Mouse (Mus musculus) thymus, adult 18-20 months (tissue): ENCODE results near the gene Slc27a1.

ENCODE experiments used
- DNase-seq, 2 experiments: peaks; one replicate each; pipeline ENCODE4 v3.0.0; 2022; ENCODE audit warnings: mixed read lengths in 2 of 2

The Slc27a1 gene

GRCm38 (mm10) chr8:71558071-71558957 is 10.4 kb upstream of the Slc27a1 start, which contains the start of gene Tmem221:
Gene Tmem221, minus strand, starts transcription at chr8:71558871.
- DNase-seq: peak; percentile 66 to 75

GRCm38 (mm10) chr8:71558958-71559690 is 9.6 kb upstream of the Slc27a1 start:
- DNase-seq: peak; percentile 66 to 82

DNA sequence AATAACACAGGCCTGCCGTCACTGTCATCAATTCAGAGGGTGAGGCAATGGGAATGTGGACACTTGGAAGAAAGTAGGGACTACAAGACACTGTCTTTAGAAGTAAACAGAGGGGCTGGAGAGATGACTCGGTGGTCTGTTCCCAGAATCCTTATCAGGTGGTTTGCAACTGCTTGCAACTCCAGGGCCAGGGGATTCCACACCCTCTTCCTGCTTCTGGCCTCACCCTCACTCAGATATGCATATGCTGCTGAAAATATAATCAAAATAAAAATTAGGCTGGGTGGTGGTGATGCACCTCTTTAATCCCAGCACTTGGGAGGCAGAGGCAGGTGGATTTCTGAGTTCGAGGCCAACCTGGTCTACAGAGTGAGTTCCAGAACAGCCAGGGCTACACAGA is 8.6 kb upstream of the Slc27a1 start:
- DNase-seq: no peak

DNA sequence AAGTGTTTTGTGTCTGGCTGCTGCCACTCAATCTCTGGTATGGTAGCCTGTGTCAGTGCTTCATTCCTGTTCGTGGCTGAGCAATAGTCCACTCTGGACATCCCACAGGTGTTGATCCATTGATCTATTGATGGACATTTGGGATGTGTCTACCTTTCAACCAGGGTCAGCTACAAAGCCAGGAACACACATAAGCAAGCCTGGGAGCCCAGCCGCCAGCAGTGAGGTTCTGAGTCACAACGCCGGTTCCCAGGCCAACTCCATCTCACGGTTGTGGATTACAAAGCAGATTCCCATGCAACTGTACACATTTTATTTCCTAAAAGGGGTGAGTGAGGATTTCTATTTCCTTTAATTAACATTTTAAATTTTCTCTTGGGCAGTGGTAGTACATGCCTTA is 7.9 kb upstream of the Slc27a1 start:
- no peak for DNase-seq

DNA sequence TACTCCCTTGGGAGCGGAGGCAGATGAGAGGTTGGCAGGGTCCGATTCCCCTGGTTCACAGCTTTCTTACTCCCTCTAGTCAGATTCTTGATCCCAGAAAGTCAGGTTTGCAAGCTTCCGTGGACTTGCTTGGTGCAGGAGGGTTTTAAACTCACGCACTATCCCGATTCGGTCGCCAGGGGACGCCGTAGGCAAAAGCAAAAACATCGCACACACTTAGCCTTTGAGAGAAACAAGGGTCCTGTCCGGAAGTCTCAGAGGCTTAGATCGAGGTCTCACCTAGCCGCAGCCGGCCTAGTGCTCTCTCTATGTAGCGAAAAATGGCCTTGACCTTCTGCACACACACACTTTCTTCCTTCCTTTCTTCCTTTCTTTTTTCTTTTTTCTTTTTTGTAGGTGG is 7.3 kb upstream of the Slc27a1 start:
- no peak for DNase-seq

GRCm38 (mm10) chr8:71562751-71563150 is 5.9 kb upstream of the Slc27a1 start:
- peak; percentile 62 to 69 for DNase-seq

- no peak for DNase-seq
Measured at GRCm38 (mm10) chr8:71563992-71564391, 4.7 kb upstream of the Slc27a1 start.

GRCm38 (mm10) chr8:71566501-71566900 is 2.2 kb upstream of the Slc27a1 start, which contains the start of gene Nxnl1:
Gene Nxnl1, minus strand, starts transcription at chr8:71566601.
- no peak for DNase-seq

DNA sequence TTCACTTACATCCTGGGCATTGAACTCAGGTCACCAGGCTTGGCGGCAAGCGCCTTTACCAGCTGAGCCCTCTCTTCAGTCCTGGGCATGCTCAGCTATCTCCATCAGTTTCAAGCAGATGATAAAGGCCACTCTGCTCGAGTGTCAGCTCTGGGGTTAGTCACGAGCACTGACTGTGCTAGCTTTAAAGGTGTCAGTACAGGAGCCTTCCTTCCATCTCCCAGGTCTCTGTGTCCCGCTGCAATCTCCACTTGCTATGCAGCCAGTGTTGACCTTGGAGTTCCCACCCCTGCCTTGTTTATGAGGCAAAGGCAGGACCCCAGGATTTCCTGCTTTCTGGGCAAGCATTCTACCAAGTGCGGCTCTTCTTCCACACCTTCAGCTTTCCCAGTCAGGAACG is 1.1 kb upstream of the Slc27a1 start:
- no peak for DNase-seq

GRCm38 (mm10) chr8:71568941-71569340 is 259 bp downstream of the Slc27a1 start:
- no peak for DNase-seq

DNA sequence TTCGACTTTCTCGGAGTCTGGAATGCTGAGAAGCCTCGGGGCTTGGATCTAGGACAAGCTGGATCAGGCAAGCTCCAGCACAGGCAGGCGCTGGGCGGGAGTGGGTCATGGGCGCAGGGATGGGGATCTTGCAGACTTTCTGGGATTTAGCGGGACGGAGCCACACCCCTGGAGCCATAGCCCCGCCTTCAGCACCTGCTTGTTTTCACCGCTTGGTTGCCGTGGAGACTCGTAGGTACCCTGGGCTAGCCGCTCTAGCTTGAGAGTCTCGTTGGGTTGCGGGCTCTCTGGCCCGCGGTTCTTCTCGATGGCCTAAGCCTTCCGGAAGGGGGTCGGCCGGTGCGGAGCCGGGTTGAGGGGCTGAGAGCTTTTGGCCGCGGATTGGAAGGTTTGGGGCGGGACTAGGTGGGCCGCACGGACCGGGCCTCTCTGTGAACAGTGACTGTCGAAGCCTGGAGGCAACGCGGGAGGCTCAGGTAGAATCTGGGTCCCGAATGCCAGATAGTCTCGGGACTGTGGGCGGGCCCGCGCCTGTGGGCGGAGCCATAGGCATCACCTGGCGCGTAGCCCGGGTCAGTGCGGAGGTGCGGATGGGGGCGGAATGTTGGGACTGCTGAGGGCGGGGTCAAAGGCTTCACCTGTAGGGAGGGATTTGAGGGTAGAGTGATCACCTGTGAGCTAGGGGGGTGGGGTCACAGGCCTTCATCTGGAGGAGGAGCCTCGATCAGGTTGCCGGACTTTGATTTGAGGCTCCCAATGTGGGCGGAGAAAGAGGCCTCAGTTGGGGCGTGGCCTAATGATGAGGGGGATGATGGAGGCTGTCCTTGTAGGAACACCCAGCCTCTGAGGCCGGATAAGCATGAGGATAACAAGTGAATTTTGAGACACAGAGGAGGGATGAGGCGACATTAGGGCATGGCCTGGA is 946 bp downstream of the Slc27a1 start:
- DNase-seq: peak; percentile 49 to 74

GRCm38 (mm10) chr8:71570291-71570954 is 1.7 kb downstream of the Slc27a1 start:
- peak; percentile 78 to 88 for DNase-seq

DNA sequence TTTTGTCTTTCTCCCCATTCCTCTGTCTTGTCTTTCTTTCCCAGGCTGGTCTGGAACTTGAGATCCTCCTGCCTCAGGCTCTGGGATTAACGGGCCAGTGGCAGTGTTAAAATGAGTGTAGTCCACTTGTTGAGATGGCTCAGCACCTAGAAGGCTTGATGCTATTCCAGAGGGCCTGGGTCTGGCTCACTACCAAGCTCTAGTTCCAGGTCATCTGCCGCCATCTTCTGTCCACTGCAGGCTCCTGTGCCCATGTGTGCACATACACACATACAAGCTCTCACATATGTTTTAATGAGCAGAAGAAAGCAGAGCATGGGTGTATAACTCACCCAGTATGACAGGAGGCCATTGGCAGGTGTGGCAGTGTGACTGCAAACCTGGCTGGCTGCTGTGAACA is 3.4 kb downstream of the Slc27a1 start:
- no peak for DNase-seq

DNA sequence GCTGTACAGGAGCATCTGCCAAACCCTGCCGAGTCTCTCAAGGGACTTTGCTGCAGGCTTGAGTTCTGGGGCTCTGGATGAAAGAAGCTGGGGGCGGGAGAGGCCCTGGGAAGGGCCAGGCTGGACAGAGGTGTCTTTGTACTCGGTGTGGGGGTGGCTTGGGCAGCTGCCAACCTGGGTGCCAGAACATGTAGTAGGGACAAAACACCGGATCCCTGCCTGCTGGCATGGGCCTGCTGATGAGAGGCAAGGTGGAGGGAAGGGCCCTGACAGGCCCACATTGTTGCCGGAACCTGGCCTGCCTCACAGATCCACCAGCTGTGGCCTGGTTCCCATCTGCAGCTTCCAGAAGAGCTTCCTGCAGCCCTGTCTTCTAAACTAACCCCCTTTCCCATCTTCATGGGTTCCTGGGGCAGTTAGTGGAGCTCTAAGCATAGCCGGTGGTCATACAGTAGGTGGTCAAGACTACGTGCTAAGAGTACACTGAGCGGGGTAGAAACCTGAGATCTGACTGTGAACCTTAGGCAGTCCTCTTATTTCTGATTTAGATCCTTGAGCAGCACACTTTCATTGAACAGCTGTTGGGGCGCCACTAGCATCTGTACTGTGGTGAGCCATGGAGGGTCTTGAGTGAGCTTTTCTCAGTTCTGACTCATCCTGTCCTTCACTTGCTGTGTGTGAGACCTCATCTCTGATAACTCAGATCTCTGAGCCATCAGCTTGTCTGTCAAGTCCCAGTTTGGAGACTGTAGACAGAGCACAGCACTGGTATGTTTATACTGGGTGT is 4.4 kb downstream of the Slc27a1 start:
- DNase-seq: no peak

DNA sequence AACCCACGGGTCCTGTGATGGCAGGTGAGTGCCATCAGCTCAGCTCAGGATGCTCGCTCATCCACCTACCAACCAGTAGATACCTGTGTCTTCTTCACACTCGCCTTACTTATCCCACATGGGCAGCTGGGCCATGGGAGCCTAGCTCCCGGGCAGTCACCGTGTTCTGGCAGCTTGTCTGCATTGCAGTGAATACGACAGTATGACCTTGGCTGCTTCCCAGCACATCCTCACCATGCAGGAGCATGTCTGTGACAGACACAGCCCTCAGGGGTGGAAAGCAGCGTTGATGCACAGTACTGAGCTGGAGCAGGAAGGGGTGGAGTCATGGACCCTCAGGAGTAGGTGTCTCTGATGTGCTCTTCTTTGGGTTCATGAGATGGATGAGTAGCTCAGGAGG is 5.7 kb downstream of the Slc27a1 start:
- no peak for DNase-seq

- no peak for DNase-seq
Measured at GRCm38 (mm10) chr8:71575020-71575419, 6.3 kb downstream of the Slc27a1 start.

DNA sequence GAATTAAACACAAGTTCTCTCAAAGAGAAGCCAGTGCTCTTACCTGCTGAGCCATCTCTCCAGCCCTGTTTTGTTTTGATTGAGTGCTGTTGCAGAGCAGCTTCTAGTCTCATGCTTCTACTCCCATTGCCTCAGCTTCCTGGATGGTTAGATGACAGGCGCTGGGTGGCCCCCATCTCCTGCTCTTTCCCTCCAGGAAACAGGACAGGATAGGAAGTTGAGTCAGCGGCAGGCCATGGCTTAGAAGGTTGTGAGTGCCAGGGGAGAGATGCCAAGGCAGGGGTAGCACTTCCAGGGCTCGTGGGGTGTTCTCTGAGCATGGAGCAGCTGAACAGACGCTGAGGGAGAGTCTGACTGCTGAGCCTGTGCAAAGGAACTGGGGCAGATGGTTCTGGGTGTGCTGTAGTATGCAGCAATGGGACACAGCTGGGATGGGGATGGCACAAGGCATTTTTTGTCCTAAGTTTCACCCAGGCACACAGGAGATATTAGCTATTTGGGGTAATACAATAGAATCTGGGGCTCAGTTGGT is 9.2 kb downstream of the Slc27a1 start:
- DNase-seq: no peak

GRCm38 (mm10) chr8:71579009-71579408 is 10.3 kb downstream of the Slc27a1 start:
- no peak for DNase-seq

- no peak for DNase-seq
Measured at GRCm38 (mm10) chr8:71579476-71579875, 10.8 kb downstream of the Slc27a1 start.

DNA sequence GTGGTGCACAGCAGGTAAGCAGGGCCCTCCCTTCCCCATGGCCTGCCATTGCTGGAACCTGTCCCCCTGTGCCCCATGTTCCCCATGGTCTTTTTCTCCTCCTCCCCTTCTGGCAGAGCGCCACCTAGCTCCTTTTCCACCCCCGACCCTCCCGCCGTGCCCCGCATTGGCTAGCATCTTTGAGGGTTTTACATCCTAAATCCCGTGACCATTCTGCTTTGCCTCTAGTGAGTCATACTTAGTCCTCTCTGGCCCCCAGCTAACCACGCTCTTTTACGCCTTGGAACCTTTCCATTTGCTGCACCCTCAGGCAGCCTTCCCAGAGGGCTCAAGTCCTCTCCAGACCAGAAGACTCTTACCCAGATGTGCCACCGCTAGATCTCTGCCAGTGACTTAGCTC is 11.5 kb downstream of the Slc27a1 start:
- no peak for DNase-seq

- DNase-seq: no peak
Measured at GRCm38 (mm10) chr8:71586891-71587290, 18.2 kb downstream of the Slc27a1 start.
